25 mouse cellular contexts compared by ENCODE assay signal in the genomic region with DNA sequence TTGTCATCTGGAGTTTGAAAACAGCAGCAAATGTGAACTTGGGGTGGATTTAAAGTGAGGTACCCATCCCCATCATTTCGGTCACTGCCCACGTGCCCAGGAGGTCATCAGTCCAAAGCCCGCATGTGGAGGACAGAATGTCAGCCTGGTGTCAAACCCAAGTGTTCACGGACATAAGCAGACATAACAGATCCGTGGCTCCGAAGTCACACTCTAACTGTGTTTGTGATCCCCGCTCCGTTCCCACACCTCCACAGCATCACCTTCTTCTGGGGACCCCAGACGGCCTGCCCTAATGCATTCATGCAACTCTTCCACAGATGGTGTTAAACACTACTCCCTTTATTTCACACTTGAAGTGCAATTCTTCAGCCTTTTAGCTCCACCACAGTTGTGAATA.
"Had no signal": no experiment of that assay in that cellular context is flagged by ENCODE, and none has a peak within 500 bp of the region (broad histone marks: within the 10 kb centered on the region; RNA-seq: fewer than 3 reads in every experiment).

No protein-coding gene starts in this region.

- H3K27ac ChIP-seq: heart, adult 2 months; heart, embryonic 15.5 days; hindbrain, embryonic 12.5 days; hindbrain, embryonic 15.5 days; hindbrain, postnatal 0 days; kidney, embryonic 15.5 days; kidney, postnatal 0 days; limb, embryonic 13.5 days; limb, embryonic 15.5 days; liver, embryonic 12.5 days; liver, embryonic 14.5 days had no signal

- DNase-seq: gastrocnemius, postnatal 14 days; gastrocnemius, postnatal 36 days; heart, adult 2 months; heart, postnatal 14 days; heart, postnatal 36 days; kidney, adult 11 months; kidney, adult 2 months; kidney, adult 9 months; kidney, postnatal 14 days; kidney, postnatal 36 days; layer of hippocampus, adult 9-11 months; layer of hippocampus, postnatal 36 days; left cerebral cortex, postnatal 4 days had no signal

- H3K4me1 ChIP-seq: limb, embryonic 15.5 days; liver, embryonic 12.5 days had no signal

- H3K9ac ChIP-seq: heart, embryonic 15.5 days; hindbrain, embryonic 12.5 days; hindbrain, embryonic 15.5 days; kidney, embryonic 15.5 days; limb, embryonic 13.5 days; limb, embryonic 15.5 days; liver, embryonic 12.5 days; liver, embryonic 14.5 days had no signal

- H3K27me3 ChIP-seq: heart, embryonic 15.5 days; hindbrain, embryonic 15.5 days; kidney, embryonic 15.5 days; limb, embryonic 13.5 days; limb, embryonic 15.5 days; liver, embryonic 12.5 days had no signal

- ATAC-seq: hindbrain, postnatal 0 days; intestine, embryonic 16.5 days; liver, embryonic 12.5 days had no signal

- H3K4me3 ChIP-seq: heart, adult 2 months; heart, embryonic 15.5 days; hindbrain, embryonic 12.5 days; hindbrain, embryonic 15.5 days; kidney, embryonic 15.5 days; limb, embryonic 13.5 days; limb, embryonic 15.5 days; liver, embryonic 12.5 days had no signal

- H3K4me2 ChIP-seq: heart, embryonic 11.5 days; heart, embryonic 15.5 days; hindbrain, embryonic 12.5 days; hindbrain, embryonic 15.5 days; kidney, embryonic 15.5 days; limb, embryonic 13.5 days; limb, embryonic 15.5 days; liver, embryonic 12.5 days had no signal

- H3K9me3 ChIP-seq: heart, embryonic 15.5 days; hindbrain, embryonic 12.5 days; hindbrain, embryonic 15.5 days; kidney, embryonic 15.5 days; limb, embryonic 13.5 days; limb, embryonic 15.5 days; liver, embryonic 12.5 days had no signal

- H3K36me3 ChIP-seq: heart, embryonic 15.5 days; hindbrain, embryonic 12.5 days; hindbrain, embryonic 15.5 days; kidney, embryonic 15.5 days; limb, embryonic 13.5 days; limb, embryonic 15.5 days; liver, embryonic 12.5 days had no signal
